Mouse (Mus musculus) embryonic facial prominence, embryonic 13.5 days (tissue): ENCODE measurements around the gene Clstn3. TPM values are rescaled to one million over a fixed set of nuclear protein-coding genes. Genes with fewer than 3 reads are reported as not detected.
"Not testable (repeated sequence)": the region's sequence is repeated elsewhere in the genome, so short reads cannot be mapped to it uniquely, and the experiment has no call there.

Experiments used
- ATAC-seq: fragments of 200-750 bp; cut with Nextera tagmentation; 2 replicates; pipeline ENCODE4 v1.8.0; 2017; ENCODE audit warnings: low read depth; ENCODE audit not compliant: insufficient number of reproducible peaks, insufficient read depth, low FRiP score, low TSS enrichment
- H3K27ac ChIP-seq: fragments of 300-500 bp; sonication (generic); 2 replicates; pipeline ENCODE4 v1.5.1; 2015; ENCODE audit warnings: moderate library complexity, mild to moderate bottlenecking, inconsistent platforms
- H3K27me3 ChIP-seq: fragments of 300-500 bp; sonication (generic); 2 replicates; pipeline ENCODE4 v1.6.1; 2015; ENCODE audit warnings: mild to moderate bottlenecking, inconsistent platforms
- H3K36me3 ChIP-seq: fragments of 300-500 bp; sonication (generic); 2 replicates; pipeline ENCODE4 v1.6.1; 2015; ENCODE audit warnings: mild to moderate bottlenecking, inconsistent platforms
- H3K4me1 ChIP-seq: fragments of 300-500 bp; sonication (generic); 2 replicates; pipeline ENCODE4 v1.6.1; 2015; ENCODE audit warnings: inconsistent platforms
- H3K4me2 ChIP-seq: fragments of 300-500 bp; sonication (generic); 2 replicates; pipeline ENCODE4 v1.6.1; 2015; ENCODE audit warnings: moderate library complexity, mild to moderate bottlenecking, inconsistent platforms
- H3K4me3 ChIP-seq: fragments of 300-500 bp; sonication (generic); 2 replicates; pipeline ENCODE4 v1.5.1; 2015; ENCODE audit warnings: mild to moderate bottlenecking, inconsistent platforms
- H3K9ac ChIP-seq: fragments of 300-500 bp; sonication (generic); 2 replicates; pipeline ENCODE4 v1.6.1; 2015; ENCODE audit warnings: mild to moderate bottlenecking, inconsistent platforms
- H3K9me3 ChIP-seq: fragments of 300-500 bp; sonication (generic); 2 replicates; pipeline ENCODE4 v1.6.1; 2016; ENCODE audit warnings: inconsistent platforms
- WGBS: fragments of 180-500 bp; shearing (Covaris S2); methylation state at CpG from one replicate; pipeline ENCODE4 v1.1.7; 2015; ENCODE audit warnings: mixed read lengths; 5-methylcytosine and 5-hydroxymethylcytosine counted together
- polyA plus RNA-seq: library from polyadenylated mRNA; unstranded; fragments of >200 nt; fragmentation: Nextera tagmentation; extraction: Ambion mirVana; gene quantifications from 2 replicates; pipeline ENCODE4 v1.2.1, GENCODE M21; 2015

Gene Clstn3
- 11.6 and 11.7 TPM in 2 replicates for polyA plus RNA-seq

DNA sequence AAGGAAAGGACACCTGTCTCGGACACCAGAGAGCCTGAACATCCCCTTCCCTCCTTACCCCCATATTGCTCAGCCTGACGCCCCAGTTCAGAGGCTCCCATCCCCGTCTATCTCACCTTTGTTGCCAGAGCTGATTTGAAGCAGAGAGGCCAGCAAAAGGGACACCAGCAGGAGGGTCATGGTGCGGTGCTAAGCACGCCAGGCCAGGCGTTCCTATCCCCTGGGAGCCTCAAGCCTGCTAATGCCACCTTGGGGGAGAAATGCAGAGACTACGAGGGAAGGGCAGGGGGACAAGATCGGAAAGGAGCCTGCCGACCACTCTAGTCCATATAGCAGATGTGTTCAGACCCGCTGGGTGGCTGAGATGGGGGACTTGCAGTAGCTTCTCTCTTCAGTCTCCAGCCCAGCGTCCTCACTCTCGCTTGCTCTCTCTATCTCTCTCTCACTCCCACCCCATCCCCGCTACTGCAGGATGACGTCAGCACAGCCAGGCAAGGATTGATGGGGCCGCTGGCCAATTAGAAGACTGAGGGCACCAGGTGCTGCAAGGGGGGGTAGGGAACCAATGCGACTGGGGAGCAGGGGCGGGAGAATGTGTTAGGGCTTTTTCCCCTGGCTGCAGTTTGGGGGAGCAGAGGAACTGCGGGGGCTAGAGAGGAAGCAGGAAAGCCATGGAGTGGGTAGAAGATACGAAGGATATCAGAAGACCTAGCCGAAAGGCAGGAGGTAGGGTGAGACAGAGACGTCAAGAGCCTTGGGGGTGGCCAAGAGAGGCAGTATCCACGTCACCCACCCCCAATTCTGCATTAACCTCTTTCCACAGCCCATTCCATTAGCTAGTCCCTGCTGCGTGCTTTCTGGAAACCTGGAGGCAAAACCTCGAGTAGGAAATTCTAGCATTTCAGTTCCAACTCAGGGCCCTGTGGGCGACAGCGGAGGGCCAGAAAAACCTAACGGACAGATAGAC lies at the start of gene Clstn3:
Gene Clstn3, minus strand, starts transcription at position 490 of the 967 bp plus-strand sequence.
- ATAC-seq: peak; percentile 88
- peaks cover 6% of the 10 kb centered on the region; the same call in 1 of the 2 replicates for H3K27me3 ChIP-seq
- H3K4me1 ChIP-seq: peaks cover 15% of the 10 kb centered on the region
- 6% methylated on average over 27 of the region's 27 CpGs for WGBS
- no peaks in the 10 kb centered on the region for H3K9me3 ChIP-seq
- no peak within 1 kb of the TSS for H3K27ac ChIP-seq
- H3K36me3 ChIP-seq: no peaks in the 10 kb centered on the region
- H3K4me3 ChIP-seq: peak within 1 kb of the TSS; percentile 52
- H3K9ac ChIP-seq: peak within 1 kb of the TSS; percentile 69
- peak within 1 kb of the TSS; percentile 80 for H3K4me2 ChIP-seq

DNA sequence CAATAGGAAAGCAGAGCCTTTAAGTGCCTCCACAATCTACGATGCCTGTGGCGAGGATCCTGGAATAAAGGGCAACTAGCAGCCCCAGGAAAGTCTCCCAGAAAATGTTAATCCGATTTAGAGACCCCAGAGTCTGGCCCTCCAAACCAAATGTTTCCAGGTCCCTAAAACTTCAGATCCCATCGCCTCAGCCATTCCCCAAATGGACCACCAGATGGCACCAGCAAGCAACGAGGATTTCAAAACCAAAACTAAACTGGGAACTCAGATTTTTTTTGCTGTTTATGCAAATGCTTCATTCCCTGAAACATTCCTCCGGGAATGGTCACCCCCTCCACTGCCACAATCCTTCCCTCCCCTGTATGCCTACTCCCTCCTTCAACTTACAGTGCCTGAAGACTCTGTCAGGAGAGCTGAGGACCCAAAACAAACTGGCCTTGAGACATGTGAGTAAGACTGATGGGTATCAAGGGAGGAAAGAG lies 47.8 kb upstream of the Clstn3 start, which contains the start of gene C1ra:
Gene C1ra, plus strand, starts transcription at position 51 of the 482 bp plus-strand sequence.
- no peak within 1 kb of the TSS; the same call in 1 of the 2 replicates for H3K9ac ChIP-seq
- no peaks in the 10 kb centered on the region for H3K36me3 ChIP-seq
- no peaks in the 10 kb centered on the region for H3K9me3 ChIP-seq
- ATAC-seq: no peak
- H3K4me3 ChIP-seq: peak within 1 kb of the TSS; percentile 32
- no peaks in the 10 kb centered on the region for H3K27me3 ChIP-seq
- H3K4me1 ChIP-seq: no peaks in the 10 kb centered on the region
- H3K4me2 ChIP-seq: peak within 1 kb of the TSS; percentile 56
- WGBS: 3% methylated on average over 6 of the region's 6 CpGs
- H3K27ac ChIP-seq: no peak within 1 kb of the TSS

DNA sequence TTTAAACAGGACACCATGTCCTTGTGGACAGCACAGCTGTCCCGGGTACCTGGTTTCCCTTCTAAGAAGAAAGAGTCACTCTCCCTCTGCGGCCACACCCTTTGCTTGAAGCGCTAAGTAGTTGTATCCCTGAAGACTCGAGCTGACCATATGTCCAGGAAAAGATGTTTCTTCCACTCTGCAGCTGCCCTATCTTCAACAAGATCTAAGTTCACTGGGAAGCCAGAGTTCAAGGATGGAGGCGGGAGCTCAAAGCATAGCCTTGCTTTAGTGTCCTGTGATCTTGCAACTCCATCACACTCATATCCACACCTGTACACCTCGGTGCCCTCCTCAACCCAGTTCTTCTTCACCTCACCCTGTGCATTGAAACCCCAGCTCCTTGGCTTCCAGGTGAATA lies 47.3 kb upstream of the Clstn3 start:
- Histone ChIP-seq H3K9me3 (no peaks in the 10 kb centered on the region), H3K36me3 (no peaks in the 10 kb centered on the region), H3K9ac (no peak overlapping the region), H3K4me1 (no peaks in the 10 kb centered on the region), H3K27ac (no peak overlapping the region), H3K27me3 (no peaks in the 10 kb centered on the region), H3K4me3 (no peak overlapping the region), H3K4me2 (0 out of 2 replicates have a peak overlapping the region, but pooled peaks have one; percentile 56)
- 62% methylated on average over 6 of the region's 6 CpGs for WGBS
- ATAC-seq: no peak

DNA sequence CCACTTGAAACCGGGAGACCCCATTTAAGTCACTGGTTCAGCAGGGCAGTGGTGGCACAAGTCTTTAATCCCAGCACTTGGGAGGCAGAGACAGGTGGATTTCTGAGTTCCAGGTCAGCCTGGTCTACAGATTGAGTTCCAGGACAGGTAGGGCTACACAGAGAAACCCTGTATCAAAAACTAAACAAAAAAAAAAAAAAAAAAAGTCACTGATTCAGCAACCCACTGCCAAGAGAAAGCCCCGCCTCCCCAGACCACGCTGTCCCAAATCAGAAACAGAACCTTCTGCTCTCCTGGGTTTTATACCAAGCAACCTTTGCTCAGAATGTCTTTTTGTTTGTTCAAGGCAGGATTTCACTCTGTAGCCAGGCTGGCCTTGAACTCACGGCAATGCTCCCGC lies 44.6 kb upstream of the Clstn3 start:
- not testable (repeated sequence) for H3K36me3 ChIP-seq, H3K4me2 ChIP-seq, H3K4me1 ChIP-seq, H3K4me3 ChIP-seq, ATAC-seq, H3K9ac ChIP-seq, H3K27ac ChIP-seq, H3K9me3 ChIP-seq, H3K27me3 ChIP-seq
- WGBS: 72% methylated on average over 5 of the region's 5 CpGs

DNA sequence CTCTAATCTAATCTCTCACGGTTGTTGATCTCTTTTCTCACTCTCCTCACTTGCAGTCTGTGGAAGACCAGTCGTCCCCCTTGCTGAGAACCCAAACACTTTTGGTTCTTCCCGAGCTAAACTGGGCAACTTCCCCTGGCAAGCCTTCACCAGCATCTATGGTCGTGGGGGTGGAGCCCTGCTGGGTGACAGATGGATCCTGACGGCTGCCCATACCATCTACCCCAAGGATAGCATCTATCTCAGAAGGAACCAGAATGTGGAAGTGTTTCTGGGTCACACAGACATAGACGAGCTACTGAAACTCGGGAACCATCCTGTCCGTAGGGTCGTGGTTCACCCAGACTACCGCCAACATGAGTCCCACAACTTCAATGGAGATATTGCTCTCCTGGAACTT lies 43.7 kb upstream of the Clstn3 start:
- Histone ChIP-seq H3K4me2 (no peak overlapping the region), H3K4me1 (no peaks in the 10 kb centered on the region), H3K27ac (no peak overlapping the region), H3K36me3 (no peaks in the 10 kb centered on the region), H3K27me3 (no peaks in the 10 kb centered on the region), H3K9ac (no peak overlapping the region), H3K4me3 (no peak overlapping the region), H3K9me3 (no peaks in the 10 kb centered on the region)
- ATAC-seq: no peak
- 81% methylated on average over 10 of the region's 10 CpGs for WGBS

DNA sequence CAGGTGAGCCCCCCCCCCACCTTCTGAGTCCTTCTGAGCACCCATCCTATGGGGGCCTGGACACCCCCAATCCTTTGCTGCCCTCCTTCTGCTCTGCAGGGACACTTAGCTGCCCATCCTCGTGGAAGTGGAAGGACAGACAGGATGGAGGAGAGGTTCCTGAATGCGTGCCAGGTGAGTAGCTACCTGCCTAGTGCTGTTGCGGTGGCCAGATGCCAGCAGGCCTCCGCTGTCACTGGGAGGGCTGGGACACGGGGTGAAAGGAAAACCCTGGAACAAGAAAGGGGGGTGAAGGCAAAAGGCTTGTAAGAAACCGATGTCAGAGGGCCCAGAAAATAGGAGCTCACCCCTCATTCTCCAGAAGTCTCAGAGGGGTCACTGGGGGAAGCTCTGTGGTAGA lies 42.4 kb upstream of the Clstn3 start:
- no peak for ATAC-seq
- H3K27ac ChIP-seq: no peak overlapping the region
- no peak overlapping the region for H3K4me2 ChIP-seq
- H3K9me3 ChIP-seq: no peaks in the 10 kb centered on the region
- H3K9ac ChIP-seq: no peak overlapping the region
- H3K27me3 ChIP-seq: no peaks in the 10 kb centered on the region
- H3K4me1 ChIP-seq: no peaks in the 10 kb centered on the region
- H3K36me3 ChIP-seq: no peaks in the 10 kb centered on the region
- WGBS: 84% methylated on average over 6 of the region's 6 CpGs
- H3K4me3 ChIP-seq: no peak overlapping the region

DNA sequence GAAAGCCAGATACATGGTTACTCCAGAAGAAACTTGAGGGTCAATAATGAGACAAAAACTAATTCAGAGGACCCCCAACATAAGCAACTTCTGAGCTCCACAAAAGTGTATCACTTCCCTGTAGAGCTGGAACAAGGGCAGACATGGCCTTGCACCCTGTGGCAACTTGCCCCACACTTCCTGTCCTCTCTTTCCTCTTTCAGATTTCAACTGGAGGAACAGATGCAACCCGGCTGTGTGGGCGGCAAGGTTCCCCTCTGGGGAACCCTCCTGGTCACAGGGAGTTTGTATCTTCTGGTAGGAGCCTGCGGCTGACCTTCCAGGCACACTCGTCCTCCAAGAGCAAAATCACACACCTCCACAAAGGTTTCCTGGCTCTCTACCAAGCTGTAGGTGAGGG lies 40.4 kb upstream of the Clstn3 start:
- Histone ChIP-seq H3K36me3 (no peaks in the 10 kb centered on the region), H3K4me1 (peaks cover 2% of the 10 kb centered on the region; the same call in 1 of the 2 replicates), H3K27me3 (no peaks in the 10 kb centered on the region), H3K27ac (no peak overlapping the region), H3K4me3 (no peak overlapping the region), H3K9ac (no peak overlapping the region), H3K9me3 (no peaks in the 10 kb centered on the region), H3K4me2 (no peak overlapping the region)
- WGBS: 72% methylated on average over 4 of the region's 4 CpGs
- ATAC-seq: no peak

DNA sequence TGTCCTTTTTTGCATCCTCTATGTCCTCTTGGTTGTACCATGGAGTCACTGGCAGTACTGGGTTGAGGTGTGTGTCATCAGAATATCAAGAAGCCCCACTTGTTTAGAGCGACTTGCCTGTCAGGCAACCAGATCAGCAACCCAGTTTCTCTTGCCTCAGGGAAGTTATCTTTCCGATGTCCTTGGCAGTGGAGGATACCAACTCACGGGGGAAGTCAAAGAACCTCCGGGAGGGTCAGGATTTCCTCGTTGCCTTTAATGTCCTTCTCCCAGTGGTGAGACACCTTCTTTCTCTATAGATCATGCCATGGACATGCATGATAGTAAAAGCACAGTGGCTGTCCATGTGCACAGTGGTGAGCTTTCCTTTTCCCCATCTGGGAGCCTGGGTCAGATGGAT lies 37.4 kb upstream of the Clstn3 start:
- Histone ChIP-seq H3K27me3 (no peaks in the 10 kb centered on the region), H3K4me2 (no peak overlapping the region), H3K9me3 (no peaks in the 10 kb centered on the region), H3K4me3 (no peak overlapping the region), H3K4me1 (peaks cover 2% of the 10 kb centered on the region; the same call in 1 of the 2 replicates), H3K9ac (no peak overlapping the region), H3K36me3 (no peaks in the 10 kb centered on the region), H3K27ac (no peak overlapping the region)
- 76% methylated on average over 5 of the region's 5 CpGs for WGBS
- ATAC-seq: no peak

DNA sequence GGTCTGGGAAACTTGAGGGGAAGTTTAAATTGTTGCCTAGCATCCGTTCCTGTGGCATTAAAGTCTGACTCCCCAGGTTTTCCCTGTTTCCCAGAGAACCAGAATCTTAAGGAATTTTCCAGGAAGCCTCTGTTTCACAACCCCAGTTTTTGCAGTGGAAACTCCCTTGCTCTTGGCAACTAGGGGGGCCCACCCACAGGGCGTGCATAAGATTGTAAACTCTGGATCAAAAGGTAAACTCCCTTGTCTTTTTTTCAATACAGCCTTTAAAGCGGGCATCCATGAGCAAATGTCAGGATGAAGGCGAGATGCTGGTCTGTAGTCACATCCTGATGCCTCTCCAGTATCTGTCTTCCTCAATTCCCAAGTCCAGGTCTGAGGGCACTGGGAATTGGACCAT lies 36.9 kb upstream of the Clstn3 start:
- Histone ChIP-seq H3K36me3 (no peaks in the 10 kb centered on the region), H3K4me2 (no peak overlapping the region), H3K4me3 (no peak overlapping the region), H3K9ac (no peak overlapping the region), H3K9me3 (no peaks in the 10 kb centered on the region), H3K27me3 (no peaks in the 10 kb centered on the region), H3K27ac (no peak overlapping the region), H3K4me1 (peaks cover 2% of the 10 kb centered on the region; the same call in 1 of the 2 replicates)
- no peak for ATAC-seq
- WGBS: 72% methylated on average over 4 of the region's 4 CpGs

DNA sequence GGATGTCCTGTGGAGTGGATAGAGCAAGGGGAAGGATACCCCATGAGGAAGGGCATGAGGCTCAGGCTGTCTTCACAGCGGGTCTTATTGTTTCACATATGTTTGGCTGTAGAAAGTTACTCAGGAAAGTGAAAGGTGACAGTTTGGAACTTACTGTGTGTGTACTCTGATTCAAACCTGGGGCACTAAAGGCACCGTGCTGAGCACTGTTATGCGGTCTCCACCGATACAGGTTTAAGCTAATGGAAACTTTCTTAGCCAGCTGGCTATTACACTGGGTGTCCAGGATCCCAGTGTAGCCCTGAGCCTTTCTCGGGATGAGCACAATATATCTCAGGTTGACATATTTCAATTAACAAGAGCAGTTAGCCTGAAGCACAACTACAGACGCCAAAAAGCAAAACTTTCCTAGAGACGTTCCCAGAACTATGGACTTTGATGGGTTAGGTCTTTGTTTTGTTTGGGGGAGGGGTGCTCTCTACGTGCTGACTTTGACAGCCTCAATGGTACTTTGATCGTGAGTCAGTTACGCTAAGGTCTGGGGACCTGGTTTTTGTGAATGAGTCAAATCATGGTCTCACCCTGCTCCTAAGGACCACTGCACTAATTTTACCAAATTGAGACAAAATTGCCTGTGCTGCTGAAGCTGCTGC lies 35.4 kb upstream of the Clstn3 start:
- no peaks in the 10 kb centered on the region for H3K36me3 ChIP-seq
- H3K4me1 ChIP-seq: peaks cover 2% of the 10 kb centered on the region; the same call in 1 of the 2 replicates
- 45% methylated on average over 10 of the region's 10 CpGs for WGBS
- H3K4me2 ChIP-seq: no peak overlapping the region
- no peak overlapping the region for H3K9ac ChIP-seq
- peaks cover 4% of the 10 kb centered on the region; the same call in 1 of the 2 replicates for H3K9me3 ChIP-seq
- H3K4me3 ChIP-seq: no peak overlapping the region
- no peak for ATAC-seq
- H3K27ac ChIP-seq: no peak overlapping the region
- H3K27me3 ChIP-seq: no peaks in the 10 kb centered on the region

DNA sequence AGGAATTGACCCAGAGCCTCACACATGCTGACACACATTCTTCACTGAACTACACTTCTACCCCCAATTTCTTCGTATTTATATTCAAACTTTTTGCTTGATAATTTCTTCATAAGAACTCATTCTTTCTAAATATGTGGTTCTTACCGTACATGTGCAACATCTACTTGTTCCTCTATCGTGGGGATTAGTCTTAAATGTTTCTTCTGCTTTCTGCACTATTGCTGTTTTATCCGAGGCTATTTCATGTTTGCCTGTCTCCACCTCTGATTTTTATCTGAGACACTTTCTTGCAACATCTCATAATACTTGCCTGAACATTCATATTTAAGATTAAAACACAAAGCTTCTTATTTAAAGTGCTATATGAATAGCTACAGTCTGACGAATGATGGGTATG lies 31.5 kb upstream of the Clstn3 start:
- Histone ChIP-seq H3K4me2 (no peak overlapping the region), H3K9me3 (peaks cover 4% of the 10 kb centered on the region; the same call in 1 of the 2 replicates), H3K4me1 (no peaks in the 10 kb centered on the region; the same call in 1 of the 2 replicates), H3K36me3 (no peaks in the 10 kb centered on the region), H3K9ac (no peak overlapping the region), H3K27ac (no peak overlapping the region), H3K27me3 (no peaks in the 10 kb centered on the region), H3K4me3 (no peak overlapping the region)
- 90% methylated on average over 5 of the region's 5 CpGs for WGBS
- ATAC-seq: no peak
